Comparison of ENCODE assay signal across 8 mouse cellular contexts in genomic region chr13:31558521-31559418, GRCm38 (mm10). TPM values are rescaled to one million over a fixed set of nuclear protein-coding genes. Genes with fewer than 3 reads are reported as not detected.
A peak's percentile ranks its signal among the peaks of the same experiment; 100 is the strongest.
DNase-seq lines count a peak whose midpoint lies in the region; ATAC-seq lines count a peak whose summit lies in the region.

Gene A530084C06Rik (minus strand): TSS chr13:31559333.

- peaks cover 94% of the 10 kb centered on the region for H3K27me3 ChIP-seq in liver, embryonic 13.5 days

- no peaks in the 10 kb centered on the region for H3K36me3 ChIP-seq in liver, embryonic 13.5 days

- peak within 1 kb of the TSS; percentile 73 for H3K4me2 ChIP-seq in liver, embryonic 13.5 days

- ATAC-seq in granulocyte monocyte progenitor cell, adult 5-6 weeks (replicated peaks; ENCODE audit: poor library complexity, severe bottlenecking): peak; percentile 83
- ATAC-seq in liver, embryonic 13.5 days (ENCODE audit: low read depth): peak; percentile 31; the same call in 1 of the 2 replicates
- ATAC-seq in monocyte, adult 5-6 weeks (replicated peaks; ENCODE audit: insufficient number of reproducible peaks, low FRiP score, low TSS enrichment, poor library complexity, severe bottlenecking): peak; percentile 78
- ATAC-seq in activated CD4-positive, CD25-positive, alpha-beta regulatory T cell, adult 4 months: no peak

- no peaks in the 10 kb centered on the region for H3K9me3 ChIP-seq in liver, embryonic 13.5 days (replicated peaks)

- peaks cover 23% of the 10 kb centered on the region for H3K4me1 ChIP-seq in liver, embryonic 13.5 days (replicated peaks)

- peak within 1 kb of the TSS; percentile 26 for H3K9ac ChIP-seq in liver, embryonic 13.5 days

- H3K4me3 ChIP-seq in liver, embryonic 13.5 days (replicated peaks): peak within 1 kb of the TSS; percentile 56

- DNase-seq in ovary, postnatal 10 days (ENCODE audit: low spot score): peak; percentile 18
- no peak for DNase-seq in ovary, adult 18-20 months (ENCODE audit: low spot score)
- DNase-seq in adrenal gland, postnatal 25 days: peak; percentile 32
- DNase-seq in kidney, adult 11 months: peak; percentile 29
- no peak for DNase-seq in liver, embryonic 13.5 days

- 1% methylated on average over 75 of the region's 88 CpGs for WGBS in liver, embryonic 13.5 days (ENCODE audit: insufficient replicate concordance)

- no peak within 1 kb of the TSS for H3K27ac ChIP-seq in liver, embryonic 13.5 days

RNA-seq across cellular contexts. Expression of gene A530084C06Rik, which starts in this region (rescaled TPM):
- total RNA-seq in adrenal gland, postnatal 25 days (2021): 0.09 and 0.29 TPM in 2 replicates
- total RNA-seq in granulocyte monocyte progenitor cell, adult 5-6 weeks (2014; fragmentation: Nextera tagmentation): not detected in 2 replicates
- 0.39 TPM in 1 of 2 replicates, not detected in the other for total RNA-seq in granulocyte monocyte progenitor cell, adult 5-6 weeks (2017)
- polyA plus RNA-seq in liver, embryonic 13.5 days (2015; fragmentation: Nextera tagmentation; extraction: Ambion mirVana): 0.05 TPM in 1 of 2 replicates, not detected in the other
- 0.29 to 0.53 TPM in 2 of 3 replicates, not detected in the other for total RNA-seq in monocyte, adult 5-6 weeks (2017)
- not detected for polyA plus RNA-seq in activated CD4-positive, CD25-positive, alpha-beta regulatory T cell, adult 4 months (2017; shearing (Covaris generic))

Comparison
In these comparisons a context has a peak if more than half of its experiments do, and no peak if none do; other contexts are left out.
1. DNase-seq: peak in ovary, postnatal 10 days (single experiment) and kidney, adult 11 months (single experiment); none in ovary, adult 18-20 months (single experiment) and liver, embryonic 13.5 days (single experiment).
2. Peak in DNase-seq in adrenal gland, postnatal 25 days; RNA of the gene not detected or under 1 TPM.
3. Peak in ATAC-seq in granulocyte monocyte progenitor cell, adult 5-6 weeks; RNA of the gene not detected or under 1 TPM.
4. Peak in ATAC-seq, H3K4me3 ChIP-seq, H3K9ac ChIP-seq and H3K4me2 ChIP-seq in liver, embryonic 13.5 days; RNA of the gene not detected or under 1 TPM.
5. Peak in ATAC-seq in monocyte, adult 5-6 weeks; RNA of the gene not detected or under 1 TPM.